Mouse (Mus musculus): ENCODE data around the gene Ifitm5. TPM values are rescaled to one million over a fixed set of nuclear protein-coding genes. Genes with fewer than 3 reads are reported as not detected.

Ifitm5 gene
- polyA plus RNA-seq (2015; fragmentation: Nextera tagmentation; extraction: Ambion mirVana), result 2.0 and 2.4 TPM in 2 replicates

- no peak within 1 kb of the TSS for H3K4me3 ChIP-seq (ENCODE audit: low read length)
- H3K36me3 ChIP-seq (ENCODE audit: control insufficient read depth, insufficient read depth, low read length), result peaks cover 25% of the 10 kb centered on the region
- no peaks in the 10 kb centered on the region for H3K27me3 ChIP-seq (replicated peaks; ENCODE audit: control insufficient read depth, insufficient read depth, low read length)
- peak within 1 kb of the TSS; percentile 54; the same call in 1 of the 2 replicates for H3K9ac ChIP-seq (ENCODE audit: low read depth, low read length)
- peaks cover 40% of the 10 kb centered on the region for H3K4me1 ChIP-seq (ENCODE audit: control insufficient read depth, insufficient read depth, low read length)
- ATAC-seq, result no peak
- no peak within 1 kb of the TSS; the same call in 1 of the 2 replicates for H3K4me2 ChIP-seq (ENCODE audit: low read depth, low read length)
- H3K9me3 ChIP-seq (ENCODE audit: control insufficient read depth, low read length), result no peaks in the 10 kb centered on the region
- 78% methylated on average over 16 of the region's 16 CpGs for WGBS
- peak within 1 kb of the TSS; percentile 68 for H3K27ac ChIP-seq (ENCODE audit: low read length)
Measured at GRCm38 (mm10) chr7:140949824-140950530, at the start of gene Ifitm5. Gene Ifitm5, minus strand, starts transcription at chr7:140950291.

GRCm38 (mm10) chr7:140998853-140999700 lies 49.0 kb upstream of the Ifitm5 start:
- no peak for ATAC-seq
- Histone ChIP-seq H3K4me2 (ENCODE audit: low read depth, low read length) (no peak overlapping the region), H3K27ac (ENCODE audit: low read length) (no peak overlapping the region), H3K9me3 (ENCODE audit: control insufficient read depth, low read length) (no peaks in the 10 kb centered on the region), H3K27me3 (replicated peaks; ENCODE audit: control insufficient read depth, insufficient read depth, low read length) (no peaks in the 10 kb centered on the region), H3K4me3 (ENCODE audit: low read length) (no peak overlapping the region), H3K4me1 (ENCODE audit: control insufficient read depth, insufficient read depth, low read length) (no peaks in the 10 kb centered on the region), H3K9ac (ENCODE audit: low read depth, low read length) (no peak overlapping the region), H3K36me3 (ENCODE audit: control insufficient read depth, insufficient read depth, low read length) (no peaks in the 10 kb centered on the region)
- WGBS, result 83% methylated on average over 11 of the region's 11 CpGs

DNA sequence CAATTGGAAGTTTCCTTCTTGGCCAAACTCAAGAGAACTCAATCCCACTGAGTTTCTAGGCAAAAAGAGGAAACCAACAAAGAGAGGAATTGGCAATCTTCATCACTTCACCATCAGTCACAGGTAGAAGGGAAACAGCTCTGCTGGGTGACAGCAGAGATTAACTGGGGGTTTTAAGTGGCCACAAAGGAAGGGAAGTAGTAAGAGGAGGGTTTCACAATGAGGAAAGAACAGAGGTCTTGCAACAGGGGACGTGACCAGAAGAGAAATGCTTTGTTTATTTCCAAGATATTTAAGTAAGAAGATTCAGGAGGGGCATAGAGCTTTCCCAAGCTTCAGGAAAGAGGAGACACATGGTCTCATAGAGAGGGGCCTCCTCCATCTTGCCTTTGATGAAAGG lies 47.7 kb upstream of the Ifitm5 start:
- 37% methylated on average over 1 of the region's 1 CpGs for WGBS
- Histone ChIP-seq H3K27me3 (replicated peaks; ENCODE audit: control insufficient read depth, insufficient read depth, low read length) (no peaks in the 10 kb centered on the region), H3K4me1 (ENCODE audit: control insufficient read depth, insufficient read depth, low read length) (no peaks in the 10 kb centered on the region), H3K9ac (ENCODE audit: low read depth, low read length) (no peak overlapping the region), H3K27ac (ENCODE audit: low read length) (no peak overlapping the region), H3K4me3 (ENCODE audit: low read length) (no peak overlapping the region), H3K9me3 (ENCODE audit: control insufficient read depth, low read length) (no peaks in the 10 kb centered on the region), H3K4me2 (ENCODE audit: low read depth, low read length) (no peak overlapping the region), H3K36me3 (ENCODE audit: control insufficient read depth, insufficient read depth, low read length) (no peaks in the 10 kb centered on the region)
- ATAC-seq, result no peak

DNA sequence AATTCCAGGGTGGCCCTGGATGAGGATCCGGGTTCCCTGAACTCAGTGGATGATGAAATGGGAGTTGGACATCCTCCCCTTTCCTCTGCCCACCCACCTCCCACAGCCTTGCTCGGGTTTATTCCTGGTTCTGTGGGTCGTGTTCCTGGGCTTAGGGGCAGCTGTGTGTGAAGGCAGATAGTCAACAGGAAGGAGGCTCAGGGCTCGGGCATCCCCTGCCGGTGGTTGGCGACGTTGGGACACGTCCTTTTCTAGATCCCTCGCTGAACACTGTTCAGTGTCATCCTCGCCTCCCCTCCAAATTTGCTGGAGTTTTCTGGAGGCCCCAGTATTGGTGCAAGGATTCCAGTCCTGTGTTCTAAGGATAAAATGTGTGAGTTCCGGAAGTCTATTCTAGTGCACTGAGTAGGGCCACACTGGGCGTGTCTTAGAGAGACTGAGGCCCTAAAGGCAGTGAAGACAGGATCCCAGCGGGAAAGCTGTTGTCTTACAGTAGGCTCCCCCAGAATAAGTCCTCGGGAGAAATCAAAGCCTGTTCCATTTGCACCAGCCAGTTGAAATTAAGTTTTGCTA lies 41.1 kb upstream of the Ifitm5 start:
- Histone ChIP-seq H3K27me3 (replicated peaks; ENCODE audit: control insufficient read depth, insufficient read depth, low read length) (no peaks in the 10 kb centered on the region), H3K4me1 (ENCODE audit: control insufficient read depth, insufficient read depth, low read length) (peaks cover 6% of the 10 kb centered on the region), H3K4me3 (ENCODE audit: low read length) (no peak overlapping the region), H3K36me3 (ENCODE audit: control insufficient read depth, insufficient read depth, low read length) (no peaks in the 10 kb centered on the region), H3K9ac (ENCODE audit: low read depth, low read length) (no peak overlapping the region), H3K9me3 (ENCODE audit: control insufficient read depth, low read length) (no peaks in the 10 kb centered on the region), H3K4me2 (ENCODE audit: low read depth, low read length) (no peak overlapping the region), H3K27ac (ENCODE audit: low read length) (no peak overlapping the region)
- ATAC-seq, result no peak
- 84% methylated on average over 14 of the region's 14 CpGs for WGBS

GRCm38 (mm10) chr7:140990622-140991021 lies 40.5 kb upstream of the Ifitm5 start:
- no peaks in the 10 kb centered on the region for H3K36me3 ChIP-seq (ENCODE audit: control insufficient read depth, insufficient read depth, low read length)
- 69% methylated on average over 5 of the region's 5 CpGs for WGBS

GRCm38 (mm10) chr7:140990185-140990584 lies 40.1 kb upstream of the Ifitm5 start:
- Histone ChIP-seq H3K27me3 (replicated peaks; ENCODE audit: control insufficient read depth, insufficient read depth, low read length) (no peaks in the 10 kb centered on the region), H3K27ac (ENCODE audit: low read length) (no peak overlapping the region; the same call in 1 of the 2 replicates), H3K4me1 (ENCODE audit: control insufficient read depth, insufficient read depth, low read length) (peaks cover 6% of the 10 kb centered on the region), H3K36me3 (ENCODE audit: control insufficient read depth, insufficient read depth, low read length) (no peaks in the 10 kb centered on the region), H3K4me3 (ENCODE audit: low read length) (no peak overlapping the region), H3K9me3 (ENCODE audit: control insufficient read depth, low read length) (no peaks in the 10 kb centered on the region), H3K9ac (ENCODE audit: low read depth, low read length) (no peak overlapping the region), H3K4me2 (ENCODE audit: low read depth, low read length) (no peak overlapping the region)
- WGBS, result 49% methylated on average over 6 of the region's 6 CpGs
- peak; percentile 40; the same call in 1 of the 2 replicates for ATAC-seq

More at GRCm38 (mm10) chr7:140990622-140991021, 40.5 kb upstream of the Ifitm5 start:
- Histone ChIP-seq H3K9me3 (ENCODE audit: control insufficient read depth, low read length) (no peaks in the 10 kb centered on the region), H3K27ac (ENCODE audit: low read length) (no peak overlapping the region), H3K4me1 (ENCODE audit: control insufficient read depth, insufficient read depth, low read length) (peaks cover 6% of the 10 kb centered on the region), H3K4me2 (ENCODE audit: low read depth, low read length) (no peak overlapping the region), H3K9ac (ENCODE audit: low read depth, low read length) (no peak overlapping the region), H3K4me3 (ENCODE audit: low read length) (no peak overlapping the region), H3K27me3 (replicated peaks; ENCODE audit: control insufficient read depth, insufficient read depth, low read length) (no peaks in the 10 kb centered on the region)
- no peak for ATAC-seq

DNA sequence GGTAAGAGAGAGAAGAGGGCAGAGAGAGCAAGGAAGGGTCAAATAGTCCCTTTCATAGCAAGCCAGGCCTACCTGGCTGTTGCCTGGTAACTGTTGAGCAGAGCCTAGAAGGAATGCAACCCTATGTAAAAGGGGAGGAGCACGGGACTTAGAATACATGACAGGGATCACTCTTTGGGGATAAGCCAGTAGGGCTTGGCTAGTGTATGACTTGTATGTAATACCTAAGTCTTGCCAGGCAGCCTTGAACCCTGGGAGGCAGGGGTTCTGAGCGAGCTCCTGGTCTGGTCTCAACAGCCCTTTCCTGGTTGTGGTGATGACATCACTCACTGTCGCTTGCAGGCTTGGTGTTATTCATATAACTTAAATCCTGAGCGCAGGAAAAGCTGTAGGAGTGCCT lies 38.9 kb upstream of the Ifitm5 start:
- H3K4me1 ChIP-seq (ENCODE audit: control insufficient read depth, insufficient read depth, low read length), result peaks cover 6% of the 10 kb centered on the region
- no peak overlapping the region for H3K27ac ChIP-seq (ENCODE audit: low read length)
- no peaks in the 10 kb centered on the region for H3K9me3 ChIP-seq (ENCODE audit: control insufficient read depth, low read length)
- no peaks in the 10 kb centered on the region for H3K36me3 ChIP-seq (ENCODE audit: control insufficient read depth, insufficient read depth, low read length)
- WGBS, result 70% methylated on average over 4 of the region's 4 CpGs
- H3K4me2 ChIP-seq (ENCODE audit: low read depth, low read length), result no peak overlapping the region
- H3K27me3 ChIP-seq (replicated peaks; ENCODE audit: control insufficient read depth, insufficient read depth, low read length), result no peaks in the 10 kb centered on the region
- H3K9ac ChIP-seq (ENCODE audit: low read depth, low read length), result no peak overlapping the region
- no peak for ATAC-seq
- H3K4me3 ChIP-seq (ENCODE audit: low read length), result no peak overlapping the region

- H3K4me1 ChIP-seq (ENCODE audit: control insufficient read depth, insufficient read depth, low read length), result peaks cover 6% of the 10 kb centered on the region
- no peak overlapping the region for H3K9ac ChIP-seq (ENCODE audit: low read depth, low read length)
- no peak overlapping the region for H3K4me3 ChIP-seq (ENCODE audit: low read length)
- 80% methylated on average over 17 of the region's 17 CpGs for WGBS
- no peaks in the 10 kb centered on the region for H3K36me3 ChIP-seq (ENCODE audit: control insufficient read depth, insufficient read depth, low read length)
- no peaks in the 10 kb centered on the region for H3K9me3 ChIP-seq (ENCODE audit: control insufficient read depth, low read length)
- no peak overlapping the region for H3K27ac ChIP-seq (ENCODE audit: low read length)
- no peak overlapping the region for H3K4me2 ChIP-seq (ENCODE audit: low read depth, low read length)
- H3K27me3 ChIP-seq (replicated peaks; ENCODE audit: control insufficient read depth, insufficient read depth, low read length), result no peaks in the 10 kb centered on the region
- no peak for ATAC-seq
Measured at GRCm38 (mm10) chr7:140987182-140988138, 37.4 kb upstream of the Ifitm5 start.
